Mouse (Mus musculus) left cerebral cortex, adult 2 months (tissue): ENCODE results near the gene Moap1. TPM values are rescaled to one million over a fixed set of nuclear protein-coding genes. Genes with fewer than 3 reads are reported as not detected.

ENCODE experiments used
- DNase-seq, 2 experiments: peaks; one replicate each; pipeline ENCODE4 v3.0.0; 2021 to 2022; ENCODE audit warnings: low spot score in 2 of 2, mixed read lengths in 1 of 2; ENCODE audit errors: extremely low spot score in 1 of 2
- H3K27ac ChIP-seq: fragments of 200-600 bp; 2 replicates; pipeline ENCODE4 v1.8.1; 2022
- H3K4me3 ChIP-seq: fragments of 200-600 bp; 2 replicates; pipeline ENCODE4 v1.8.1; 2022
- CTCF ChIP-seq: fragments of 200-600 bp; IDR thresholded peaks from 2 replicates; pipeline ENCODE4 v1.8.1; 2022; ENCODE audit warnings: antibody characterized with exemption, mild to moderate bottlenecking, moderate library complexity
- intact Hi-C: fragments of 180-260 bp; cut with DNase I; formaldehyde crosslinking; loops from one replicate; pipeline ENCODE4 v1.15.1; 2025
- total RNA-seq, 2 experiments: library from RNA; stranded (reverse); gene quantifications; 2 replicates each; pipeline ENCODE4 v1.2.3; 2021

Gene Moap1
- total RNA-seq, 2 experiments from 2014 or later, result 24.4 to 33.8 TPM

DNA sequence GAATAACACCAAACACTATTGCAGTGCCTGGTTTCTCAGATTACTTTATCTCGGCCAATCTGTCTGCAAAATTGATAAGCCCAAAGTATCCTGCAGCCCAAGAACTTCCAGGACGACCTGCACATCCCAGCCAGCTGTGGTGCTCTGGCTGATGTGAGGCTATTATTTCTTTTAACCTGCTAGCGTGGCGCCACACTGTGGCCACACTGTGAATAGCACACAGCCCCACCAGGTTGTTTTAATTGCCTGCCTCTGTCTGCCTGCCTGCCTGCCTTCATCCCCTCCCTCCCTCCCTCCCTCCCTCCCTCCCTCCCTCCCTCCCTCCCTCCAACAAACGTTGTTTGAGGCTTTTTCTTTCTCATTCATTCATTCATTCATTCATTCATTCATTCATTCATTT, 10.1 kb downstream of the Moap1 start:
- Histone ChIP-seq H3K27ac (no peak overlapping the region), H3K4me3 (no peak overlapping the region)
- TF ChIP-seq CTCF, result peak; percentile 59
- intact Hi-C loops, result no loop called here
- peak in 1 of 2 experiments; percentile 49 for DNase-seq

- peak overlapping the region; percentile 4; the same call in 1 of the 2 replicates for H3K27ac ChIP-seq
- no peak for TF ChIP-seq CTCF
These were observed 12.5 kb downstream of the Moap1 start for GRCm38 (mm10) chr12:102730798-102731619.

DNA sequence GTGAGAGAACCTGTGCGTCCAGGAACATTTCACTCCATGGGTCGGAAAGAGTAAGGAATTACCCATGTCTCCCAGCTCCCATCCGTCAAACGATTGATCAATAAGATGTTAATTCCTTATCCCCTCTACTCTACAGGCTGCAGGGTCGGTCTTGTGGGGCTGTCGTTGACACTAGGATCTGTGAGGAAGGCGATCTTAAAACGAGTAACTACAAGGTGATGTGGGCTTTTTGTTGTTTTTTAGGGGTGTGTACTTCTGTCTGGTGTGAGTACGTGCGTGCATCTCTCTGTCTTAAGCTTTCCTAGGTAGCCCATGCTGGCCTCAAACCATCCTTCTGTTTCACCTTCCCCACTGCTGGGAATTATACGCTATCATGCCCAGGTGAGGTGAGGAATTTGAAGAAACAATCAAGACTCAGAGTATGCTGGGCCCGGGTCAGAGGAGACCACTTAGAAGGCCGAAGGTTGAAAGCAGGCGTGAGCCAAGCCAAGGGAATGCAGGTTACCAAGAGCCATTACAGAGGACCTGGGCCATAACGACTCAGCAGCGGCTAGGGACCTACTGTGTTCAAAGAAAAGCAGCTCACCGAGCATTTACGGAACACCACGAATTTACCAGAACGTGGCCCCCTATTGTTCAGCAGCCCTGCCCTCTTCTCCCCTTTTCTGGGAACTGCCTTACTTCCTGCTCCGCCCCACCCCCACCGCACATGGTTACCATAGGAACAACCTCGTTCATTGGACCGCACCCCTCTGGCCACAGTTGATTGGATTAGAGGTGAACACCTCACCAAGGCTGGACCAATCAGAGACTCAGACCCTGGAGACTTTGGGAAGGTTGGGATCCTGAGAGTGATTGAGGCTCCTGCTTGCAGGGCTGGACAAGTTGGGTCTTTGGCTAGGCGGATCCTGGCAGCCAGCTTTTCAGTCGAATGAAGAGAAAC, 13.3 kb downstream of the Moap1 start:
- peak; percentile 51 to 78 for DNase-seq
- intact Hi-C loops, result no loop called here
- TF ChIP-seq CTCF, result no peak
- H3K4me3 ChIP-seq, result peak overlapping the region; percentile 27
- H3K27ac ChIP-seq, result peak overlapping the region; percentile 4; the same call in 1 of the 2 replicates

More at GRCm38 (mm10) chr12:102730798-102731619, 12.5 kb downstream of the Moap1 start:
- no peak for DNase-seq
- peak overlapping the region; percentile 27 for H3K4me3 ChIP-seq
- intact Hi-C loops, result no loop called here

DNA sequence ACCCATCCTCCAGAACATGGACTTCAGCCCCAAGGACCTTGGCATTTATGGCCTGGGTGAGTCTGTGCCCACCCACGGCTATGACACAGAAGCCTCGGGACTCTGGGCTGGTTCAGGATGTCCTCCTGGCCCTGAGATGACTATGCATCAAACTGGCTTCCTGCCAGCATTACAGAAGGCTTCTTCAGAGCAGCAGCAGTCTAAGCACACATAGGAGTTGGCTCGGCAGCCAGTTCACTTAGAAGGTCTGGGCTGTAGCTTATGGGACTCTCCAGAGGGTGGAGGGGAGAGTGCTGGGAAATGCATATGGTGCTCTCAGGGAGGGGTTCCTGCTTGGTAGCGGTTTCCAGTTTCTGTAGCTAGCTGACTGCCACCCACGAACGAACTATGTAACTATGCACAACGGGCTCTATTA, 17.7 kb downstream of the Moap1 start:
- Histone ChIP-seq H3K4me3 (no peak overlapping the region), H3K27ac (no peak overlapping the region)
- intact Hi-C loops, result no loop called here
- TF ChIP-seq CTCF, result no peak
- DNase-seq, result no peak

GRCm38 (mm10) chr12:102725146-102725545, 18.3 kb downstream of the Moap1 start:
- intact Hi-C loops, result no loop called here
- H3K27ac ChIP-seq, result no peak overlapping the region
- no peak overlapping the region for H3K4me3 ChIP-seq
- no peak for DNase-seq
- no peak for TF ChIP-seq CTCF

GRCm38 (mm10) chr12:102723861-102724260, 19.6 kb downstream of the Moap1 start:
- TF ChIP-seq CTCF, result no peak
- no peak for DNase-seq
- Histone ChIP-seq H3K27ac (0 out of 2 replicates have a peak overlapping the region, but pooled peaks have one; percentile 47), H3K4me3 (no peak overlapping the region)
- intact Hi-C loops, result no loop called here

DNA sequence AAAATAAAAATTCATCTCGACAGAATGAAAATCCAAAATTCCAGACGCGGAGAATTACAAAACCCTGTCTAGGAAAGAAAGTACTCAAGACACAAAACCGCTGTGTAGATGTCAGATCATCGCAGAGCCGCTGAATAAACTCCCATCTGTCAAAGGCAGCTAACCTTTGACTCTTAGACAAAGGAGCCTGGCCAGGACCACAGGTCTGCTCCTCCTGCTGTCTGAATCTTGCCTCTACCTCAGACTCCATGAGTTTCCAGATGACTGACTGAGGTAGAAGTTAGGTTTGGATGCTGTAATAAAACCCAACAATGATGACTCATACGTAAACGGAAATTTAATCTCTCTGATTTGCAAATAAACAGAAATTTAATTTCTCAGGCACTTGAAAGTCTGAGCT, 20.5 kb downstream of the Moap1 start:
- H3K27ac ChIP-seq, result no peak overlapping the region
- DNase-seq, result no peak
- H3K4me3 ChIP-seq, result no peak overlapping the region
- intact Hi-C loops, result no loop called here
- TF ChIP-seq CTCF, result no peak

DNA sequence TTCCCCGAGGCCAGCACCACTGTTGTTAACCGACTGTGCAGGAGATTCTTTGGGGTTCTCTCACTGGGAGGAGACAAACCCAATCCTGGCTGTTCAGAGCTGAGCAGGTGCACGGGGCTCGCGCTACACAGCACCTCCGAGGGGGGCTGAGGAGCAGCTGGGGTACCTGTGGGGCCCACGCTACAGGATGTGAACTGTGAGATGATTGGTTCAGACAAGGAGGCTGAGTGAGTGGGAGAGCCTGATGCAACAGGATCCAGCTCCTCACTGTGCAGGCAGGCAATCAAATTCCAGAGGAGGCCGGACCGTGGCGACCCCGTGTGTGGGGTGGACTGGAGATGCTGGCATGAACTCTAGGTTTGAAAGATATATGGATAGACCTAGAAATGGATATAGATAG, 21.0 kb downstream of the Moap1 start:
- no peak overlapping the region for H3K4me3 ChIP-seq
- no peak overlapping the region for H3K27ac ChIP-seq
- DNase-seq, result no peak
- intact Hi-C loops, result no loop called here
- no peak for TF ChIP-seq CTCF

DNA sequence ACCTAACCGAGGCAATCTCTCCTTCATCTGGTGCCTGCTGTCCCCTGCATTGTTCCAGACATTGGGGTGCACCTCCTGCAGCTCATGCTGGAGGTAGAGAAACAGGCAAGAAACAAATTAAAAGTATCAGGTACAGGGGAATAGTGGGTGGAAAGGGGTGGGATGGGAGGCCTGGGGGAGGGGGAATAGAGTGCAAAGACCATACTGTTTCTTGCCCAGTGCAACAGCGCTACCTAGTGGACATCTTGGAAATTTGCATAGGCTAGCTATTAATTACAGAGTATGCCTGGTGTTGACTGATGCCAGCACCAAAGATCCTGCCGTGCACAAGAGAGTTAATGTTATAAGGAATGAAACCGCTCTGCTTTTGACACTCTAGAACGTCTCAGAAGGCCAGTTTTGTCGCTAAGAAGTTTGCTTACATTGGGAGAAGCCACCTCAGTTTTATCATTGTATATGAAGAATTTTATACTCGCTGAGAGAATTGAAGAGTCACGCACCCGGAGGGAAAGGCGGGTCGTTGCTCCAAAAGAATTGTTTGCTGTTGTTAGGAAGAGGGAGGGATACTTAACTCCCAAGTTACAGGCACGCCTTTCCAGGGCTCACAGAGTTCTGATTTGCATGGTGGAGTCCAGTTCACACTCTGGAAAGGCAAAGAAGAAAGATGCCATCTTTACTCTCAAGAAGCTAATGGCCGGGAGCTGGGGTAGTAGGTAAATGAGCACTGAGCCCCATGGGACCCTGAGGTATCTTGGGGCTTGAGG, 23.7 kb downstream of the Moap1 start:
- peak; percentile 89 for TF ChIP-seq CTCF
- no peak overlapping the region for H3K27ac ChIP-seq
- H3K4me3 ChIP-seq, result no peak overlapping the region
- intact Hi-C loops, result loop anchor here (1.0 to 5.0 kb wide), 2 partner anchors 140 to 217 kb away; no protein-coding TSS in a partner anchor
- DNase-seq, result no peak

DNA sequence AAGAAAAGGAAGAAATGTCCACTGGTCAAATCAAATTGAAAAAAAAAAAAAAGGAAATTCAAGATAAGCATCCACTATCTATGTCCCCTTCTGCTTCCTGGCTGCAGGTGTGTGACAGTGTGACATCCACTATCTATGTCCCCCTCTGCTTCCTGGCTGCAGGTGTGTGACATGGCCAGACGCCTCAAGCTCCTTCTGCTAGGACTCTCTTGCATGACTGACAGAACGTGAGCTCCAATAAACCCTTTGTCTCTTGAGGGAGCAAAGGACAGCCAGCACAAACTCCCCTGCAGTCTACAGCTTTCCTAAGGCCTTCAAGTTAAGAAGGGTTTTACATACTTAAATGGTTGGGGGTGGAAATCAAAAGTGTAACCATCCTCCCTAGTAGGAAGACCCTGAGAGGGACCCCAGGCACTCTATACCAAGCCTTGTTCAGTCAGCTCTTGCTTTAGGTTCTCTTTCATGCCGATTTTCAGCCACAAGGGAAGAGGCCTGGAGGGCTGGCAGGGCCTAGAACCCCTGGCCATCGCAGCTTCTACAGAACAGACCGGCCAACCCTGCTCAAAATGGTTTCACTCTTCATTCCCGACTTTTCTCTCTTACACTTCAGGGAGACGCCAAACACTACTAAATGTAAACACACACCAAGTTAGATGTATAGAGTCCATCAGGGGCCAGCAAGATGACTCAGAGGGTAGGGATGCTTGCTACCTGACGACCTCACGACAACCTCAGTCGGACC, 28.6 kb downstream of the Moap1 start:
- no peak overlapping the region for H3K27ac ChIP-seq
- TF ChIP-seq CTCF, result no peak
- intact Hi-C loops, result loop anchor here (5.0 kb wide), 1 partner anchor 213 kb away; no protein-coding TSS in a partner anchor
- DNase-seq, result no peak
- no peak overlapping the region for H3K4me3 ChIP-seq

DNA sequence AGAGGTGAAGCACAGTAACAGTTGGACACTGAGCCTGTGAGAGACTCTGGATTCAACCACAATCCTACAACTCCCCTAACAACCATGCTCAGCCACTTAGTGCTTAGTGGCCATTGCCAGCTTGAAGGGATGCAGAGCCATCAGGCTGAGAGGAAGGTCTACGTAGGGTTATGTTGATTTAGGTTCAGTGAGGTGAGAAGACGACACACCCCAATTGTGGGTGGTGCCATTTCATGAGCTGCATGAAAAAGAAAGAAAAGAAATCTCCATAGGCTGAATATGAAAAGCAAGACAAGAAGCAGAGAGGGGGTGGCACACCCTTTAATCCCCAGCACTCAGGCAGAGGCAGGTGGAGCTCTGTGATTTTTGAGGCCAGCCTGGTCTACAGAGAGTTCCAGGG, 29.3 kb downstream of the Moap1 start:
- DNase-seq, result no peak
- Histone ChIP-seq H3K27ac (no peak overlapping the region), H3K4me3 (no peak overlapping the region)
- intact Hi-C loops, result no loop called here
- no peak for TF ChIP-seq CTCF
